Mouse (Mus musculus) T-helper 1 cell (primary cell): ENCODE measurements at regions not wholly inside any gene's neighbourhood (a gene's known extent, or its start where the extent isn't known, plus 50 kb on each side); places are given as distances from the start of the nearest gene placed in this dataset.

ENCODE experiments used
- in situ Hi-C: fragments of 300-600 bp; cut with MboI, MseI; formaldehyde crosslinking; loops from one replicate; pipeline ENCODE4 v1.15.1; 2025; ENCODE audit warnings: high pct_unique_total_duplicates

- in situ Hi-C loops = no loop called here
These were observed 204.6 kb upstream of the Xrcc4 start for GRCm38 (mm10) chr13:90293697-90294647.

GRCm38 (mm10) chr13:90292905-90293304, 203.5 kb upstream of the Xrcc4 start:
- in situ Hi-C loops = no loop called here

- in situ Hi-C loops = no loop called here
These were observed 202.7 kb upstream of the Xrcc4 start for GRCm38 (mm10) chr13:90292124-90292523.

GRCm38 (mm10) chr13:90280976-90281375, 191.6 kb upstream of the Xrcc4 start:
- in situ Hi-C loops = no loop called here

- in situ Hi-C loops = no loop called here
These were observed 190.5 kb upstream of the Xrcc4 start for GRCm38 (mm10) chr13:90279786-90280382.

GRCm38 (mm10) chr13:90279355-90279754, 189.9 kb upstream of the Xrcc4 start:
- in situ Hi-C loops = no loop called here

GRCm38 (mm10) chr13:90259071-90259742, 169.8 kb upstream of the Xrcc4 start:
- in situ Hi-C loops = no loop called here

GRCm38 (mm10) chr13:90252981-90253380, 163.6 kb upstream of the Xrcc4 start:
- in situ Hi-C loops = no loop called here

- in situ Hi-C loops = no loop called here
These were observed 156.8 kb upstream of the Xrcc4 start for GRCm38 (mm10) chr13:90245997-90246765.

- in situ Hi-C loops = no loop called here
These were observed 148.9 kb upstream of the Xrcc4 start for GRCm38 (mm10) chr13:90238331-90238730.

- in situ Hi-C loops = no loop called here
These were observed 144.6 kb upstream of the Xrcc4 start for GRCm38 (mm10) chr13:90233986-90234385.

- in situ Hi-C loops = no loop called here
These were observed 144.2 kb upstream of the Xrcc4 start for GRCm38 (mm10) chr13:90233561-90233960.

GRCm38 (mm10) chr13:90229106-90229505, 139.7 kb upstream of the Xrcc4 start:
- in situ Hi-C loops = no loop called here

- in situ Hi-C loops = no loop called here
These were observed 136.8 kb upstream of the Xrcc4 start for GRCm38 (mm10) chr13:90226212-90226611.

GRCm38 (mm10) chr13:90212390-90212789, 123.0 kb upstream of the Xrcc4 start:
- in situ Hi-C loops = no loop called here

GRCm38 (mm10) chr13:90207875-90208274, 118.5 kb upstream of the Xrcc4 start:
- in situ Hi-C loops = no loop called here
